Mouse (Mus musculus) kidney, postnatal 14 days (tissue): ENCODE data around the gene Gabrg3.
A peak's percentile ranks its signal among the peaks of the same experiment; 100 is the strongest.
"Not testable (repeated sequence)": the region's sequence is repeated elsewhere in the genome, so short reads cannot be mapped to it uniquely, and the experiment has no call there.

ENCODE experiments used
- DNase-seq: peaks from one replicate; pipeline ENCODE4 v3.0.0; 2022; ENCODE audit warnings: mixed read lengths

The Gabrg3 gene

GRCm38 (mm10) chr7:57307337-57307736 is 79.7 kb downstream of the Gabrg3 start:
- DNase-seq, result no peak

- no peak for DNase-seq
Observed at GRCm38 (mm10) chr7:57296639-57297038, 90.3 kb downstream of the Gabrg3 start.

GRCm38 (mm10) chr7:57294127-57294526 is 92.9 kb downstream of the Gabrg3 start:
- no peak for DNase-seq

- no peak for DNase-seq
Observed at GRCm38 (mm10) chr7:57293564-57293963, 93.4 kb downstream of the Gabrg3 start.

GRCm38 (mm10) chr7:57283186-57283585 is 103.8 kb downstream of the Gabrg3 start:
- DNase-seq, result no peak

- no peak for DNase-seq
Observed at GRCm38 (mm10) chr7:57278841-57279240, 108.1 kb downstream of the Gabrg3 start.

GRCm38 (mm10) chr7:57260201-57260600 is 126.8 kb downstream of the Gabrg3 start:
- DNase-seq, result no peak

GRCm38 (mm10) chr7:57258893-57259574 is 128.0 kb downstream of the Gabrg3 start:
- DNase-seq, result no peak

GRCm38 (mm10) chr7:57243981-57244380 is 143.0 kb downstream of the Gabrg3 start:
- DNase-seq, result no peak

GRCm38 (mm10) chr7:57214119-57214518 is 172.9 kb downstream of the Gabrg3 start:
- DNase-seq, result no peak

- DNase-seq, result no peak
Observed at GRCm38 (mm10) chr7:57186015-57186414, 201.0 kb downstream of the Gabrg3 start.

- DNase-seq, result not testable (repeated sequence)
Observed at GRCm38 (mm10) chr7:57175891-57176545, 211.0 kb downstream of the Gabrg3 start.

GRCm38 (mm10) chr7:57166931-57167330 is 220.1 kb downstream of the Gabrg3 start:
- DNase-seq, result peak; percentile 55

GRCm38 (mm10) chr7:57158211-57158610 is 228.8 kb downstream of the Gabrg3 start:
- DNase-seq, result peak; percentile 19

GRCm38 (mm10) chr7:57153743-57154142 is 233.2 kb downstream of the Gabrg3 start:
- no peak for DNase-seq

- no peak for DNase-seq
Observed at GRCm38 (mm10) chr7:57150768-57151167, 236.2 kb downstream of the Gabrg3 start.

- no peak for DNase-seq
Observed at GRCm38 (mm10) chr7:57138072-57138704, 248.8 kb downstream of the Gabrg3 start.

GRCm38 (mm10) chr7:57133009-57133408 is 254.0 kb downstream of the Gabrg3 start:
- no peak for DNase-seq

GRCm38 (mm10) chr7:57132471-57132870 is 254.5 kb downstream of the Gabrg3 start:
- no peak for DNase-seq

- DNase-seq, result no peak
Observed at GRCm38 (mm10) chr7:57100065-57100464, 286.9 kb downstream of the Gabrg3 start.

GRCm38 (mm10) chr7:57082071-57082470 is 304.9 kb downstream of the Gabrg3 start:
- no peak for DNase-seq

- DNase-seq, result no peak
Observed at GRCm38 (mm10) chr7:57071435-57072160, 315.4 kb downstream of the Gabrg3 start.

- no peak for DNase-seq
Observed at GRCm38 (mm10) chr7:57065398-57065797, 321.6 kb downstream of the Gabrg3 start.
